Mouse (Mus musculus): ENCODE measurements around the gene Nkain2. TPM values are rescaled to one million over a fixed set of nuclear protein-coding genes. Genes with fewer than 3 reads are reported as not detected.
A peak's percentile ranks its signal among the peaks of the same experiment; 100 is the strongest.

The Nkain2 gene
- polyA plus RNA-seq (2014; fragmentation: Nextera tagmentation; extraction: Ambion mirVana) = 16.6 and 18.3 TPM in 2 replicates

DNA sequence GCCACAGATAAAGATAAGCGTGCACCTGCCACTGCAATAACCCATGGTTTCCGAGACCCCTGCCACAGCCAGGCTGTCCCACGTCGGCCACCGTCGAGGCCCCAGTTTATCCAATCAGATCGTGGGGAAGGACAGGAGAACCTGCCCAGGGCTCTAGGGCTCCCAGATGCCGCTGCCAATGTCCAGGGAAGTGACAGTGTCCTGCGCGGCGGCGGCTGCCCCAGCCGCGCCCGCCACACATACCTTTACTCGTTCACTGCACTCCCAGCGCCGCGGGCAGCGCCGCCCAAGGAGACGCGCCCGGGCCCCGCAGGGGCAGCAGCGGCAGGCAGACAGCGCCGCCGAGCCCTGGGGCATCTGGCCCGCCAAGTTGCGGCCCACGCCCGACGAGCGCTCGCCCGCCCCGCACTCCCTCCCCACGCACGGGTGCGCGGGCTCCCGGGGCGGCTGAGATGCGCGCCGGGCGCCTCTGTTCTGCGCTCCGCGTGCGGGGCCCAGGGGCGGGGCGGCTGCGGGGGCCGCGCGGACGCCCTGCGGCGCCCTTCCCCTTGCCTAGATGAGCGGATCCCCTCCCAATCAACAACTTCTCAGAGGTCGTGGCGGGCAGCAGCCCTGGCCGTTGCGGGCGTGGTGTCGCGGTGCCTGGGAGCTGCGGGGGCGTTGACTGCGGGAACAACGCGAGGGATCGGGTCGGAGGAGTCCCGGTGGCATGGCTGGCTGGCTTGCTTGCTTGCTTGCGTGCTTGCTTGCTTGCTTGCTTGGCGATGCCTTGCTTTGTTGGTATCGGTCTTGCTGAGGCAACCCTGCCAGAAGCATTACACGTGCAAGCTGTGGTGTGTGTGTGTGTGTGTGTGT lies at the start of gene Nkain2:
Nkain2 (minus strand) TSS at position 811 of the 855 bp plus-strand sequence.
- peak within 1 kb of the TSS; percentile 91 for H3K4me3 ChIP-seq (replicated peaks; ENCODE audit: low read length)
- H3K9me3 ChIP-seq (ENCODE audit: control insufficient read depth, low read length) = no peaks in the 10 kb centered on the region
- peak; percentile 73 for DNase-seq (ENCODE audit: low spot score)
- H3K4me1 ChIP-seq (replicated peaks; ENCODE audit: control insufficient read depth, insufficient read depth, low read length) = 0 out of 2 replicates have a peak, but pooled peaks cover 3% of the 10 kb centered on the region
- 0% methylated on average over 60 of the region's 81 CpGs for WGBS
- no peaks in the 10 kb centered on the region for H3K36me3 ChIP-seq (replicated peaks; ENCODE audit: control insufficient read depth, insufficient read depth)
- H3K27ac ChIP-seq = peak within 1 kb of the TSS; percentile 90
- no peaks in the 10 kb centered on the region for H3K27me3 ChIP-seq (ENCODE audit: control insufficient read depth, insufficient read depth, low read length)
- peak within 1 kb of the TSS; percentile 86 for H3K4me2 ChIP-seq (replicated peaks)
- peak within 1 kb of the TSS; percentile 91 for H3K9ac ChIP-seq
- ATAC-seq (ENCODE audit: low FRiP score) = peak; percentile 90

DNA sequence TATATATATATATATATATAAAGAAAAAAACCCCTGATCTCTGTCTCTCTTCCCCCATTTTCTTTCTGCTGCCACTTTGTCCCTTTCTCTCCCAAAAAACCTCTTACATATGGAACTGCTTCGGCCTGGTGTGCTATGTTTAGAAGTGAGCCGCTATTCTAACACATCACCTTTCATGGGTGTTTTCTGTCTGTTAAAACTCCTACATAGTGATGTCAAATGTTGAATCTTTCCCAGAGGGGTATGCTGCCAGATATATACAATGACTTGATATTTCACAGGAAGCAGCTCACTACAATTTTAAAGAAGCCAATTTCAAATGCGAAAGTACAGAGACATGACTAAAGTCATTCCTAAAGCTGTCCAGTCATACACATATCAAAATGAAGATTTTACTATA lies 49.6 kb upstream of the Nkain2 start:
- Histone ChIP-seq H3K27me3 (ENCODE audit: control insufficient read depth, insufficient read depth, low read length) (no peaks in the 10 kb centered on the region), H3K9ac (no peak overlapping the region), H3K9me3 (ENCODE audit: control insufficient read depth, low read length) (no peaks in the 10 kb centered on the region), H3K4me2 (replicated peaks) (no peak overlapping the region), H3K4me3 (replicated peaks; ENCODE audit: low read length) (no peak overlapping the region), H3K27ac (no peak overlapping the region), H3K36me3 (replicated peaks; ENCODE audit: control insufficient read depth, insufficient read depth) (no peaks in the 10 kb centered on the region), H3K4me1 (replicated peaks; ENCODE audit: control insufficient read depth, insufficient read depth, low read length) (no peaks in the 10 kb centered on the region)
- WGBS = 91% methylated on average over 3 of the region's 3 CpGs
- ATAC-seq (ENCODE audit: low FRiP score) (no peak), DNase-seq (ENCODE audit: low spot score) (no peak)

DNA sequence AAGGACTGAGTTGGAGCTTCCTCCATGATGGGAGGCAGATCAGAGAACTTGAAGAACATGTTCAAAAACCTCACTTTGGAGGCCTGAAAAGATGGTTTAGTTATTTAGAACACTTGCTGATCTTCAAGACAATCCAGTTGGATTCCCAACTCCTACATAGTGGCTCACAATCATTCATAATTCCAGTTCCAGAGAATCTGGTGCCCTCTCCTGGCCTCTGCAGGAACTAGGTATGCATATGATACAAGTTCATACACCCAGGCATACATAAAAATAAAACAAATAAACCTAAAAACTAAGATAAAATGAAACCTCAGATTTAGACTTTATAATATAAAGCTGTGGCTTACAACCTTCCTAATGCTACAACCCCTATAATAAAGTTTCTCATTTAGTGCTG lies 4.8 kb upstream of the Nkain2 start:
- H3K9me3 ChIP-seq (ENCODE audit: control insufficient read depth, low read length) = no peaks in the 10 kb centered on the region
- H3K4me2 ChIP-seq (replicated peaks) = no peak overlapping the region
- H3K27ac ChIP-seq = no peak overlapping the region
- DNase-seq (ENCODE audit: low spot score) = peak; percentile 74
- H3K27me3 ChIP-seq (ENCODE audit: control insufficient read depth, insufficient read depth, low read length) = no peaks in the 10 kb centered on the region
- no peak for ATAC-seq (ENCODE audit: low FRiP score)
- H3K36me3 ChIP-seq (replicated peaks; ENCODE audit: control insufficient read depth, insufficient read depth) = no peaks in the 10 kb centered on the region
- H3K4me1 ChIP-seq (replicated peaks; ENCODE audit: control insufficient read depth, insufficient read depth, low read length) = no peaks in the 10 kb centered on the region
- no peak overlapping the region for H3K4me3 ChIP-seq (replicated peaks; ENCODE audit: low read length)
- no peak overlapping the region for H3K9ac ChIP-seq

DNA sequence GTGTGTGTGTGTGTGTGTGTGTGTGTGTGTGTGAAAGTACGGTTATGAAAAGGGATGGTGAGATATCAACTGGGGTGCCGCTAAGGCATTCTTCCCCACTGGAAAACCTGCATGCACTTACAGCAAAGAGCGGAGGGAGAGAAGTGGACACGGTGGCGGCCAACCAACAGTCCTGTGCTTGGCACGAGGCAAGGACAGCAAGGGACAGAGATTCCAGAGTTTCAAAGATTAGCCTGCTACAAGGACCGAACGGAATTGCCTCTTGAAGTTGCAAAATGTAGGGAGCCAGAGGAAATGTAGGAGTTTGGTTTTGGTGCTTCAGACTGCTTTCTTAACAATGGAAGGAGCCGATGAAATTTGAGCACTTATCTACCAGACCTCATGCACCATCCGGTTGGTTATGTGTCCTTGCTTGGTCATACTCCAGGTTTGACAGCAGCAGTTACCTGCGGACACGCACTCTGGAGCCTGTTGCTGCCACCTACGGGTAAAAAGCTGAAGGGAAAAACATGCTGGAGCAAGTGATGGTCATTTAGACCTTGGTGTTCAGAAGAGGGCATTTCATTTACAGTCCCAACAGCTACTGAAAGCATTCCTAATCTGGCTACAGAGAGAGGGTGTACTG lies 357 bp upstream of the Nkain2 start:
- Histone ChIP-seq H3K9me3 (ENCODE audit: control insufficient read depth, low read length) (no peaks in the 10 kb centered on the region), H3K4me1 (replicated peaks; ENCODE audit: control insufficient read depth, insufficient read depth, low read length) (0 out of 2 replicates have a peak, but pooled peaks cover 3% of the 10 kb centered on the region), H3K4me3 (replicated peaks; ENCODE audit: low read length) (peak overlapping the region; percentile 91), H3K36me3 (replicated peaks; ENCODE audit: control insufficient read depth, insufficient read depth) (no peaks in the 10 kb centered on the region), H3K27me3 (ENCODE audit: control insufficient read depth, insufficient read depth, low read length) (no peaks in the 10 kb centered on the region), H3K9ac (peak overlapping the region; percentile 91), H3K4me2 (replicated peaks) (peak overlapping the region; percentile 86), H3K27ac (peak overlapping the region; percentile 90)
- DNase-seq (ENCODE audit: low spot score) (peak; percentile 79), ATAC-seq (ENCODE audit: low FRiP score) (peak; percentile 69)
- 2% methylated on average over 13 of the region's 13 CpGs for WGBS

DNA sequence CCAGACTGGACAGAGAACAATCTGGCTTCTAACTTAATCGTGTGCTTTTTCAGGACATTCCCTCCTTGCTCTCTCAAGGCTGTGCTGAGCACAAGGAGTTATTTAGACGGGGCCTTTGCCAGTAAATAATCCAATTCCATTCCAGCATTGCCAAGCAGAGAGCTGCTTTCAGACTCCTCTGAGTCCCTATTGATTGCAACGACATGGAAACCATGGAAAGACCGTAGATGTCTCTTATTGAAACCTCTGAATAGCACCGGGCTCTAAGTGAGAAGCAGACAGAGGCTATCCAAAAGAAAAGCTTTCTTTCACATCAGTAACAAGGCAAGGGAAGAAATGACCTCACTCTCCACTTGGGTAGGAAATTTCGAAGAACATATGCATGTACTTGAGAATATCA lies 8.3 kb downstream of the Nkain2 start:
- no peaks in the 10 kb centered on the region for H3K9me3 ChIP-seq (ENCODE audit: control insufficient read depth, low read length)
- peak; percentile 79; the same call in 1 of the 2 replicates for ATAC-seq (ENCODE audit: low FRiP score)
- WGBS = 58% methylated on average over 6 of the region's 6 CpGs
- H3K36me3 ChIP-seq (replicated peaks; ENCODE audit: control insufficient read depth, insufficient read depth) = no peaks in the 10 kb centered on the region
- H3K4me2 ChIP-seq (replicated peaks) = no peak overlapping the region
- H3K4me1 ChIP-seq (replicated peaks; ENCODE audit: control insufficient read depth, insufficient read depth, low read length) = no peaks in the 10 kb centered on the region
- H3K4me3 ChIP-seq (replicated peaks; ENCODE audit: low read length) = no peak overlapping the region
- no peak overlapping the region for H3K27ac ChIP-seq
- DNase-seq (ENCODE audit: low spot score) = peak; percentile 29
- H3K27me3 ChIP-seq (ENCODE audit: control insufficient read depth, insufficient read depth, low read length) = no peaks in the 10 kb centered on the region
- H3K9ac ChIP-seq = no peak overlapping the region

DNA sequence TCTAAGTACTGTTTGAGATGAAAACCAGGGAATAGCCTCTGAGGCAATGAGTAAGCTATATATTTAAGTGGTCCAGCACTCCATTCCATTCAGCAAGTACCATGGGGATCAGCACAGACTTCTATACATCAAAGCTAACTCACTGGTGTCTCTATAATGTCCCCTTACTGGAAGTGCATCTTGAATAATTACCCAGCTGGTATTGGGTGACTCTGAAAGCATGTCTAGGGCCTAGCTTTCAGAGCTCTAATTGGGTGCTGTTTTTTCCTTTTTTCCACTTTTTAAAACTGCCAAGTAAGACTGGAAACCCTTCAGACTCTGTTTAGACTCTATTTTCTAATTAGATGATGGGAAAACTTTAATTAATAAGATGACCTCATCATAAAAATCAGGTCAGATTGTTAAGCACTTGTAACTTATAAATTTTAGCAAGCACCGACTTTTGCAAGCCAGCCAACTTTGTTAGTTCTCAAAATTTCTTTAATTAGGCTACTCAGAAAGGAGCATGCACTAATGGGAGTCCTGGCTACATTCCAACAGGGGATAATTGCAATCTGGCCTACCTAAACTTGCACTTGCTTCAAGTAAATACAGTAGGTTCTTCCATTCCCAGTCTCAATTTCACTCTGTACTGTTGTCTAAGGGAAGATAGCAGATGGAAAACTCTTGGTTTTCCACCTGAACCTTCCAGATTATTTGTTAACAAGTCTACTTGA lies 19.4 kb downstream of the Nkain2 start:
- peak; percentile 47 for DNase-seq (ENCODE audit: low spot score)
- ATAC-seq (ENCODE audit: low FRiP score) = no peak
- Histone ChIP-seq H3K27me3 (ENCODE audit: control insufficient read depth, insufficient read depth, low read length) (no peaks in the 10 kb centered on the region), H3K9me3 (ENCODE audit: control insufficient read depth, low read length) (peaks cover 10% of the 10 kb centered on the region; the same call in 1 of the 2 replicates), H3K4me2 (replicated peaks) (no peak overlapping the region), H3K36me3 (replicated peaks; ENCODE audit: control insufficient read depth, insufficient read depth) (no peaks in the 10 kb centered on the region), H3K27ac (no peak overlapping the region), H3K4me3 (replicated peaks; ENCODE audit: low read length) (no peak overlapping the region), H3K4me1 (replicated peaks; ENCODE audit: control insufficient read depth, insufficient read depth, low read length) (no peaks in the 10 kb centered on the region), H3K9ac (no peak overlapping the region)
- 70% methylated on average over 1 of the region's 1 CpGs for WGBS

DNA sequence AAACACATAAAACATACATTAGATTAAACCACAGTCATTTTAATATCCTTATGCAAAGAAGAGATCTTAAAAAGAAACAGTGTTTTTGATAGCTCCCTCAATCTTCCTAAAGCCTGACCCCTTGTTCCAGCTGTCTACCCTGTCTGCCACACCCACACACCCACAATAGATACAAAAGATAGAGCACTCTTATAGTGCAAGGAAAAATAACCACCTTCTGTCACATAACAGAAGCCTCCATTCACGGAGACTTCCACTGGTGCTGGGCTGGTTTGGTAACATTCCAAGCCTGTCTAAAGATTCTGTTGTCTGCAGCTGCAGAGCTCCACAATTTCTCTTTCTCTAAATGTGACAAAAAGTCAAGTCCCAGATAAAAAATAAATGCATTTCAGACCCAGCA lies 20.7 kb downstream of the Nkain2 start:
- ATAC-seq (ENCODE audit: low FRiP score) = no peak
- no peak overlapping the region for H3K9ac ChIP-seq
- H3K4me3 ChIP-seq (replicated peaks; ENCODE audit: low read length) = no peak overlapping the region
- no peak overlapping the region for H3K27ac ChIP-seq
- DNase-seq (ENCODE audit: low spot score) = no peak
- no peaks in the 10 kb centered on the region for H3K4me1 ChIP-seq (replicated peaks; ENCODE audit: control insufficient read depth, insufficient read depth, low read length)
- no peak overlapping the region for H3K4me2 ChIP-seq (replicated peaks)
- H3K9me3 ChIP-seq (ENCODE audit: control insufficient read depth, low read length) = peaks cover 10% of the 10 kb centered on the region; the same call in 1 of the 2 replicates
- H3K27me3 ChIP-seq (ENCODE audit: control insufficient read depth, insufficient read depth, low read length) = no peaks in the 10 kb centered on the region
- 35% methylated on average over 1 of the region's 1 CpGs for WGBS
- no peaks in the 10 kb centered on the region for H3K36me3 ChIP-seq (replicated peaks; ENCODE audit: control insufficient read depth, insufficient read depth)

DNA sequence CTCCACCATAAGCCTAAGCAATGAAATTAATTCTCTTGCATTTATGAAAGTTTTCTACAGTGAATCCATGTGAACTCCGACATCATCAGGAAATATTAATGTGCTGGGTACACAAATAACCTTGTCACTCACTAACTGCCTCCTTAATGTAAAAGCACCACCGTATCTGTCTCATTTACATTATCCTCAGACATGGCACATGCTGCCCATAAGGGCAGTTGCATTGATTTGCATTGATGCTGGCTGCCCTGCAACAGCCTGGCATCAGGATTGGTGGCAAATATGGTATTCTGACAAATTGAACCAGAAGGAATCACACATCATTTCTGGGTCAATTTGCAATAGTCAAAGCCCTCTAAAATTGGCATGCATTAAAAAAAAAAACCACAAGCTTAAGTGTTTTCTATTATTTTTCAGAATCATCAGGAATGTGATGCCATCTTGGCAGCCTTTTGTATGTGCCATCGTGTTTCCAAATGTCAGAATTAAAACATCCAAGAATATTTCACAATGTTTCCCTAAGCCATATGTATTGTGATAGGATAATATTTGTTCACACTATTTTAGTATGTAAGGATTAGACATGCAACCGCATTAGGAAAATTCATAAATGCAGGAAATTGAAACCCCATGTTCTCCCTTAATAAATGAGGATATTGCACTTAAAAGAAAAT lies 74.9 kb downstream of the Nkain2 start:
- H3K4me1 ChIP-seq (replicated peaks; ENCODE audit: control insufficient read depth, insufficient read depth, low read length) = 0 out of 2 replicates have a peak, but pooled peaks cover 3% of the 10 kb centered on the region
- DNase-seq (ENCODE audit: low spot score) (no peak), ATAC-seq (ENCODE audit: low FRiP score) (no peak)
- H3K4me3 ChIP-seq (replicated peaks; ENCODE audit: low read length) = no peak overlapping the region
- no peaks in the 10 kb centered on the region for H3K27me3 ChIP-seq (ENCODE audit: control insufficient read depth, insufficient read depth, low read length)
- H3K4me2 ChIP-seq (replicated peaks) = no peak overlapping the region
- H3K9me3 ChIP-seq (ENCODE audit: control insufficient read depth, low read length) = no peaks in the 10 kb centered on the region
- H3K27ac ChIP-seq = no peak overlapping the region
- WGBS = 70% methylated on average over 4 of the region's 4 CpGs
- H3K9ac ChIP-seq = no peak overlapping the region
- H3K36me3 ChIP-seq (replicated peaks; ENCODE audit: control insufficient read depth, insufficient read depth) = no peaks in the 10 kb centered on the region
